Mouse (Mus musculus) heart, adult 11 months (tissue): ENCODE results near the gene Ptpn12.

ENCODE experiments used
- DNase-seq: peaks from one replicate; pipeline ENCODE4 v3.0.0; 2022

Ptpn12 gene

GRCm38 (mm10) chr5:20950855-20951650 is 104.7 kb downstream of the Ptpn12 start:
- DNase-seq: peak; percentile 96

GRCm38 (mm10) chr5:20950516-20950854 is 105.2 kb downstream of the Ptpn12 start:
- DNase-seq: no peak

GRCm38 (mm10) chr5:20950093-20950492 is 105.6 kb downstream of the Ptpn12 start:
- peak; percentile 12 for DNase-seq

- peak; percentile 81 for DNase-seq
Measured at GRCm38 (mm10) chr5:20946906-20947305, 108.8 kb downstream of the Ptpn12 start.

GRCm38 (mm10) chr5:20944961-20945748 is 110.6 kb downstream of the Ptpn12 start:
- DNase-seq: peak; percentile 95

GRCm38 (mm10) chr5:20943791-20944190 is 111.9 kb downstream of the Ptpn12 start:
- peak; percentile 29 for DNase-seq

- DNase-seq: peak; percentile 86
Measured at GRCm38 (mm10) chr5:20942523-20942922, 113.2 kb downstream of the Ptpn12 start.

GRCm38 (mm10) chr5:20941205-20941604 is 114.5 kb downstream of the Ptpn12 start:
- DNase-seq: peak; percentile 98

GRCm38 (mm10) chr5:20940696-20941095 is 115.0 kb downstream of the Ptpn12 start:
- peak; percentile 89 for DNase-seq

GRCm38 (mm10) chr5:20940040-20940571 is 115.6 kb downstream of the Ptpn12 start:
- DNase-seq: peak; percentile 94

- peak; percentile 84 for DNase-seq
Measured at GRCm38 (mm10) chr5:20938523-20938922, 117.2 kb downstream of the Ptpn12 start.
